Mouse (Mus musculus) gastrocnemius, adult 18-20 months (tissue): ENCODE measurements around the gene Cbs. TPM values are rescaled to one million over a fixed set of nuclear protein-coding genes. Genes with fewer than 3 reads are reported as not detected.
A peak's percentile ranks its signal among the peaks of the same experiment; 100 is the strongest.
"Not testable (repeated sequence)": the region's sequence is repeated elsewhere in the genome, so short reads cannot be mapped to it uniquely, and the experiment has no call there.

Experiments
- DNase-seq: peaks from one replicate; pipeline ENCODE4 v3.0.0; 2021; ENCODE audit warnings: low spot score
- total RNA-seq, 2 experiments: library from RNA; stranded (reverse); gene quantifications; 2 replicates each; pipeline ENCODE4 v1.2.3; 2021

Cbs gene
- total RNA-seq, 2 experiments from 2014 or later, result 0.66 to 0.69 TPM

- no peak for DNase-seq
Measured at GRCm38 (mm10) chr17:31646199-31647002, 9.4 kb upstream of the Cbs start.

- DNase-seq, result no peak
Measured at GRCm38 (mm10) chr17:31642913-31643312, 5.9 kb upstream of the Cbs start.

DNA sequence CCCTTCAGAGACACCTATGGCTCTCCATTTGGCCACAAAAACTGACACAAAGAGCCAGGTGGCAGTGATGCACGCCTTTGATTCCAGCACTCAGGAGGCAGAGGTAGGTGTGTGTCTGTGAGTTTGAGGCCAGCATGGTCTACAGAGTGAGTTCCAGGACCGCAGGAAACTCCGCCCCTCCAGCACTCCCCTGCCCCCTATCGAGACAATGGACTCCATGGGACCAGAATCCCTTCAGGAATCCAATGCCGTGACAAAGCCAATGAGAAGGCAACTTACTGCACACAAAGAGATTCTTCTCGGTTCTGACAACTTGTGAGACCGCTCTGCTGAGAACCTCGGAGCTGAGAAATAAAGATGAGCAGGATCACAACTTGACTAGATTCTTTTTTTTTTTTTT lies 5.3 kb upstream of the Cbs start:
- DNase-seq, result no peak

GRCm38 (mm10) chr17:31639651-31640050 lies 2.6 kb upstream of the Cbs start:
- DNase-seq, result no peak

DNA sequence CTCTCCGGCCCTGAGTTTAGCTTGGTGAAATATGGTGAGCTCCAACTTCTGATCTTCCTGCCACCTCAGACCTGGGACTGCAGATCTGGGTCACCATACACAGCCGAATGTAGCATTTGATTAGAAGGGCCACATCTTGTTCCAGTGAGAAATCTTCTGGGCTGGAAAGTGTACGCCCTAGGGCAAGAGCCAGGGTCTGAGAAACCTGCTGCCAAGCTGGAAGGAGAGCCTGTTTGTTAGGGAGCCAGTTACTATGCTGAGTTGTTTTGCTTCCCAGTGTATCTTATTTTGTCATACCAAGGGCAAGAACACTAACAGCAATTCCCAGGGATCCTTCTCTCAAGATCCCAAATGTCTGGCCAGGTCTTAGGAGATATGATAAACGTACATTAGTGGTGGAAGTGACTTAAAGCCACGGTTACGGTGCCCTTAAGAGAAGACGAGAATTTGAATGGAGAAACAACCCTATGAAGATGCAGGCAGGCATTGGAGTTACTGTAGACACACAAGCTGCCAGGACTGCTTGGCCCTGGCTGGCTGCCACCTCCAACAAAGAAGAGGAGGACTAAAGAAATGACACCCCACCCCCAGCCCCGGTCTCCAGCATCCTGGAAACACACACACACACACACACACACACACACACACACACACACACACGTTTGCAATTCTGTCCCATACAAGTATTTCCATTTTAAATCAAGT lies 980 bp upstream of the Cbs start:
- peak; percentile 19 for DNase-seq

- no peak for DNase-seq
Measured at GRCm38 (mm10) chr17:31636277-31636941, 629 bp downstream of the Cbs start.

- DNase-seq, result no peak
Measured at GRCm38 (mm10) chr17:31635781-31636180, 1.3 kb downstream of the Cbs start.

- DNase-seq, result no peak
Measured at GRCm38 (mm10) chr17:31634896-31635295, 2.1 kb downstream of the Cbs start.

GRCm38 (mm10) chr17:31633007-31633406 lies 4.0 kb downstream of the Cbs start:
- DNase-seq, result no peak

DNA sequence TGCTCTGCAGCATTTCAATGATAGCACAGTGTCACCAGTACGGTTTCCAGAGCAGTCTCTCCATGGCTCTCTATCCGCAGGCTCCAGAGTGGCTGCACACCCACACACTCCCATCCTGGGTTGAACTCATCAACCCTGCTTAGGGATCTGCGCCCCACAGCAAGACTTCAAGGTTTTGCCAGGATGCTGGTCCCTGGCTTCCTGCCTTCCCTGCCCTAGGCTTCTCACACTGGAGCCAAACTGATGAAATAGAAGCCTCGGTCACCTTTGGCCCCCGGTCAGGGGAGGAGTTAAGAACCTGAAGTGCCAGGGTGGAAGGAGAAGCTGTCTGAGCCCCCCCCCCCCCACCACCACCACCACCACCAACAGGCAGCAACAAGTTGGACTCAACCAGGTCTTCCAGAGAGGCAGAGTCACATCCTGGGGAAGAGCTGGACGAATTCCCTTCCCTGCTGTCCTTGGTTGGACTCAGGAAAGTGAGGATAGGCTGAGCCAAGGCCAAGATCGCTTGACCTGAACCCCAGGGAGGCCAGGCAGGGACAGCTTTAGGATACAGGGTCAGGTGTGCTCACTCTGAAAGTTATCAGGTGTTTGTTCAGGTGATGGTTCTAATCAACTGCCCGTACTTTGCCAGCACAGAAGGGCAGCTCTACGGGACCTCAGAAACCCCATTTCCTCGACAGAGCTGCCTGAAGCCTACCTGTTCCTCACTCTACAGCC lies 5.8 kb downstream of the Cbs start:
- no peak for DNase-seq

DNA sequence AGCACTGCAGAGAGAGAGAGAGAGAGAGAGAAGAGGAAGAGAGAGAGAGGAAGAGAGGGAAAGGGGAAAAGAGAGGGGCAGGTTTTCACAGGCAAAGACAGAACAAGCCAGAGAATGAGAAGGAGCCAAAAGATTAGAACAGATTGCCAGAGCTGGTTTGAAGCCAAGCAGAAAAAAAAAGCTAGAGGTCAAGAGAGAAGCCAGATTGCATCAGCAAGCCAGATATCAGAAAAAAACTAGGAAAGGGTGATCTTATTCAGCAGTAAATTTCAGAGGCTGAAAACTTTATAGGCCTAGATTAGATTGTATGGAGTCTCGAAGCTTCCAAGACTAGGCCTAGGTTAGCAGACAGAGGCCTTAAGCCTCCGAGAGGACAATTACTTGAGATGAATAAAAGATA lies 9.1 kb downstream of the Cbs start:
- DNase-seq, result no peak

DNA sequence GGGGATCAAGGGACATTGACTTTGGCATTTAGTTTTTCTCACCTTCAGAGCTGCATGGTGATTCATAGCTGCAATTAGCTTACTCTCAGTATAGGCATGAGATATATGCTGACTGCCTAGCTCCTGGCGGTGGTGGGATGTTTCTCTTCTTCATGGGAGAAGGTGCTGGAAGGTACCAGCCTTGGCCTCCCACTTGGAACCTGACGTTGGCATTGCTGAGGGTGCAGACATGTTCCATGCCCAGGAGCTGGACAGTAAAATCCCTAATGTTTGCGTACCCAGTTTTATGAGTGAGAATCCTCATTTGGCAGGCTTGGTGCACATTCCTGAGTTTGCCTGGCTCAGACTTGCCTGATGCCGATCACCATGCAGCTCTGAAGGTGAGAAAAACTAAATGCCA lies 13.9 kb downstream of the Cbs start:
- no peak for DNase-seq

DNA sequence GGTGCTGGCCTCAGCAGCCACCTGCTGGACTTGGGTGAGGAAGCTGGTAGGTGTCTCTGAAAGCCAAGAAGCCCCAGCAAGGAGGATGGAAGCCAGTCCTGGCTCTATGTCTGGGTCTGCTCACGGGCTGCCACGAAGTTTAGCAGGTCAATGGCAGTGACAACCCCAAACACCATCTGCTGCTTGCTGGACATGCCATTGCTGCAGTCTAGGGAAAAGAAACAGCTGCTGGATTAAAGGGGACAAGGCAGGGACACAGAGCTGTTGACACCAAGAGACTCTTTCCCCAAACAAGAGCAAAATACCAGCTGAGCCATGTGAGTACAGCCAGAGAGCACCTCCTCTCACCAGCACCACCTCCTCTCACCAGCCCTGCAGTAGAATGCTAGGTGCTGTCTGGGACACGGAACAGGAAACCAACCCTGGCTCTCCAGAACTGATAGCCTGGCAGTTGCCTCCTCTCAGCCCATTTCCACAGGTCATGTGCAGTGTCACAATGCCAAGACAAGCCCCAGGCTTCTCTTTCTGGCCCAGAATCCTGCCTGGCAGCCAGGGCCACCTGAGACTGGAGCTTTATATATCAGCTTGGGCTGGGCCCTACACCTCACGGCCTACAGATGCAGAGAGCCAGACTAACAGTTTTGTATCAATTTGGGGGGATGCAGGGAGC lies 23.8 kb downstream of the Cbs start:
- peak; percentile 40 for DNase-seq

DNA sequence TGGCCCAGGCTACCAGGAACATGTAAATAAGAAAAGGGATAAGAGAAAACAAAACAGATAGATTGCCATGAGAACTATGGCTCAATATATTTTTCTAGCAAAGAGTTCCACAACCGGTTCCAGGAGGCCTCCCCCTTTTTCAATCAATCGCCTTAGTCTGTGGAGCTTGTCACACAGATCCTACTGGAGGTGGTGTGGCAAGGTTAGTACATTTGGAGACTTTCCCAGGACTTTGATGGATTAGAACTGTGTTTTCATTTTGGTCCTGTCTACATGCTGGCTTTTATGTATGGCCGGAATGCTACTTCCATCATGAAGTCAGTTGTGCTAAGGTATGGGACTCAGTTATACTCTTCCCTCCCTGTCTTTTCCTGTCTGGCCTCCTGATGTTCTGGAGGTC lies 27.1 kb downstream of the Cbs start:
- DNase-seq, result no peak

- DNase-seq, result not testable (repeated sequence)
Measured at GRCm38 (mm10) chr17:31609173-31609572, 27.9 kb downstream of the Cbs start.

DNA sequence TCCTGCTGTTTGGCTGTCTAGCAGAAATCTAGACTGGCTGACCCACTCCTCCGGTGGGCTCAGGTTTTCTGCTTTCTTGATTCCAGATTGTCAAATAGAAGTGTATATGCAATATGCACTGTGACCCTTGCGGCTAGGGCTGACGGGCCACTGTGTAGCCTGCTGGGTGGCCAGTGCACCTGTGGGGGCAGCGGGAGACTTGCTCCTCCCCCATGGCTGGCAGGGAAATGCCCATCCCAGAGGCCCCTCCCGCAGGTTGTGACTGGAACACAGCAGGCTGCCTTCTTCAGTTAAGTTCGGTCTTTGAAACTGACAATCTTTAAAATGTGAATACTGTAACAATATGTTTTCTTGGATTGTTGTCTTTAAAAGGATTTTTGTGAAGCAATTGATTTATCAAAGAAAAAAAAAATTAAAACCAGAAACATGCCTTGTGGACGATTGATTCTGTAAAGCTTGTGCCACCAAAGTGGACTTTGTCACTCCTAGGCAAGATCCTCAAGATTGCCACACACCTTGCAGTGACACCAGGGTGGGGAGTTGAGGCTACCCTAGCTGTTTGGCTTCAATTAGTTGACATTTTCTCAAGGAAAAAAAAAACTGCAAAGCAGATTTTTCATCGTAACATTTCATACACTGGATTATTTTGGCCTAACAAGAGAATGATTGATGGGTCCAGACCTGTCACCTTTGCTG lies 29.6 kb downstream of the Cbs start:
- no peak for DNase-seq

GRCm38 (mm10) chr17:31606424-31606823 lies 30.6 kb downstream of the Cbs start:
- no peak for DNase-seq

DNA sequence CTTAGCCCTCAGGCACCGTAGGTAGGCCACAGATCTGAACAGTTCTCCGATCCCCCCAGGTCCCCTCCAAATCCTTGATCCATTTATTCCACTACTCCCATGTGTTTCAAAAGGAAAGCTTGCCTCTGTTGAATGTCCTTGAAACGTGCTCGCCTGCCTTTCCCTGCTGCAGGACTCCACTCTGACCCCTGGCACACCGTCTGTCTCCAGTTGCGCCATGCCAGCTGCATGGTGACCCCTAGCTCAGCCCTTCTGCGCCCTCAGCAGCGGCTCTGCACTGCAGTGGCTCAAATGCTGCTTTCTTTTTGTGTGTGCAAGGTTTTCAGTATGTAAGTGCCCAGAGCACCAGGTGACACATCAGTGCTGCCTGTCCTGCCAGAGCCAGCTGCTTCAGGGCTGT lies 38.4 kb downstream of the Cbs start:
- no peak for DNase-seq

DNA sequence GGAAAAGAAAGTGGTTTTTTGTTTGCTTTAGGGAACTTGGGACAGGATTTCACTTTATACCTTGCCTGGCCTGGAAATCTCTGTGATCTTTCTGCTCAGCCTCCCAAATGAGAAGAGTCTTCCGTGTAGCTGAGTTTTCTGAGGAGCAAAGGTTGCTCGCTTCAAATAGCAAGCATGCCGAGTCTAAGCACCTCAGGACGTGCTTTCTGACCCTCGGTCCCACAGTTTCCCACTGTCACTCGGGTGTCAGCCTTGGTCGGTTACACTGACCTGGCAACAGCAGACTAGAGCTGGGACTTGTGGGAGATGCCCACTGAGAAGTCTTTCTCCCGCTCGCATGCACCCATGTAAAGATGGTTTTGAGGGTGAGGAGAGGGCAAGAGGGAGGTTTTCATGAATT lies 39.1 kb downstream of the Cbs start:
- no peak for DNase-seq

DNA sequence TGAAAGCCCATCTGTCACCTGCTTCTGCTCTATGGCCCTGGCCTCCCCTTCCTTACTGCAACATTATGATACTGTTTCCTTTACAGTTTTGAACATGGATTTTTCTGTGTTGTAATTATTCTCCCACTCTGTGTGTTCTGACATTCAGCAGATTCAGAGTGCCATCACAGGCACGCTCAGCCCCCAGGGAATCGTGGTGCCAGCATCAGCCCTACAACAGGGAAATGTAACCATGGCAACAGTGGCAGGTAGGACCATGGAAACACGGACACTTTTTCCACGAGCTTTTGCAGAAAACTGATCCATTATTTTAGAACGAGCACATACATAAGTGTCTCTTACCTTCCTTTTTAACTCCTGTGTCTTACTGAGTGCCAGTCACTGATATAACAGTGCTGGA lies 42.0 kb downstream of the Cbs start:
- no peak for DNase-seq

DNA sequence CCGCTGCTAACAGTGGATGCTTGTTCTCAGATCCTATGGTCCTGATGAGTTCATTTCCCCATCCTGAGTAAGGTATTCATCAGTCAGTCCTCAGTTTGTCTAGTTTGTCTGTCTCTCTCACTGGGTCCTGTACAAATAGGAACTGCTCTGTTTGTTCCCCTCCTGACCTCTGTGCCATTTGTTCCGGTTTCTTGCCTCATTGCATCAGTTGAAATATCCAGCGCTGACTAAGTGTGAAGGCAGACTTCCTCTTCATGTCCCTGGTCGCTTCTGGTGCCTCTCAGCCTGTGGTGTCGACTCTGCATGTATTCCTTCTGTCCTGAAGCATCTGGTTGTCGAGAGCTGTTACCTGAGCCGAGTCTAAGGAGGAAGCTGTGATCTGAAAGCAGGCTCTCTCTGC lies 42.4 kb downstream of the Cbs start:
- DNase-seq, result no peak
